Mouse (Mus musculus) bone marrow, adult 2 months (tissue): ENCODE data around the gene Ammecr1. TPM values are rescaled to one million over a fixed set of nuclear protein-coding genes. Genes with fewer than 3 reads are reported as not detected.

Experiments used
- H3K27ac ChIP-seq: fragments of 200-500 bp; 2 replicates; pipeline ENCODE4 v1.5.1; 2012; ENCODE audit warnings: low read depth, mild to moderate bottlenecking, control low read depth, inconsistent platforms, low read length; ENCODE audit not compliant: control insufficient read depth, poor library complexity, insufficient read depth
- H3K4me1 ChIP-seq: fragments of 200-500 bp; 2 replicates; pipeline ENCODE4 v1.6.1; 2011; ENCODE audit warnings: low read length; ENCODE audit not compliant: control insufficient read depth, insufficient read depth
- H3K4me3 ChIP-seq: fragments of 200-500 bp; replicated peaks from 2 replicates; pipeline ENCODE3; 2011; ENCODE audit warnings: mild to moderate bottlenecking, low read depth, low read length, control low read depth; ENCODE audit not compliant: control insufficient read depth
- CTCF ChIP-seq: fragments of 200-500 bp; IDR thresholded peaks from 2 replicates; pipeline ENCODE4 v1.5.1; 2011; ENCODE audit warnings: low read length, control low read depth; ENCODE audit not compliant: control insufficient read depth, insufficient read depth
- POLR2A ChIP-seq: fragments of 200-500 bp; IDR thresholded peaks from 2 replicates; pipeline ENCODE4 v1.6.1; 2011; ENCODE audit warnings: low read depth, mild to moderate bottlenecking, control low read depth, low read length, borderline replicate concordance; ENCODE audit not compliant: control insufficient read depth
- WGBS: fragments of 180-500 bp; shearing (Covaris S2); methylation state at CpG from one replicate; pipeline ENCODE4 v1.1.7; 2018; 5-methylcytosine and 5-hydroxymethylcytosine counted together
- polyA plus RNA-seq: library from polyadenylated mRNA; stranded (reverse); fragments of >200 nt; gene quantifications from 2 replicates; pipeline ENCODE4 v1.2.4, GENCODE M21; 2011; ENCODE audit warnings: low replicate concordance; ENCODE audit not compliant: missing spikeins, insufficient read depth, insufficient read length

The Ammecr1 gene
- polyA plus RNA-seq, 1 experiment: 6.6 TPM

GRCm38 (mm10) chrX:142983638-142984037 lies 17.1 kb upstream of the Ammecr1 start:
- TF ChIP-seq POLR2A: no peak
- no peak for TF ChIP-seq CTCF
- WGBS: 86% methylated on average over 6 of the region's 6 CpGs
- Histone ChIP-seq H3K4me1 (no peaks in the 10 kb centered on the region; the same call in none of the 2 replicates), H3K4me3 (no peak overlapping the region), H3K27ac (no peak overlapping the region)

GRCm38 (mm10) chrX:142981530-142982130 lies 15.1 kb upstream of the Ammecr1 start:
- peak overlapping the region; percentile 65 for H3K27ac ChIP-seq
- 79% methylated on average over 3 of the region's 3 CpGs for WGBS

DNA sequence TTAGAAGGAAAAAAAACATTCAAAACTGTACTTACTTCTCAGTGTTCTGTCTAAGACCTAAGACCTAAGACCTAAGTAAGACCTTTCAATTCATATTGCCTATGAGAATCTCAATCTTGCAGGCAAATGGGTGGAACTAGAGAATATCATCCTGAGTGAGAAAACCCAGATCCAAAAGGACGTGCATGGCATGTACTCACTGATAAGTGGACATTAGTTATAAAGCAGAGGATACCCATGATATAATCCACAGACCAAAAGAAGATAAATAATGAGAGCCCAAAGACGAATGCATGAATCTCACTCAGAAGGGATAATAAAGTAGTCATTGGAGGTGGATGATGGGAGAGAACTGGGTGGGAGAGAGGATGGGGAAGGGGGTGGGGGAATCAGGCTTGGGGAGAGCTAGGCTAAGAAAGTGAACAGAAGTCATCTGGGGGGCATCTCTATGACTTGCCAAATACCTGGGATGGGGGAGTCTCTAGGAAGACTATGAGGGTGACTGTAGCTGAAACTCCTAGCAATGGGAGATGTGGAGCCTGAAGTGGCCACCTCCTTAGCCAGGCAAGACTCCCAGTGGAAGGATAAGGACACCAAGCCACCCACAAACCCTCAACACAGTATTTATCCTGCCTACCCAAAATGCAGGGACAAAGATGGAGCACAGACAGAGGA lies 14.5 kb upstream of the Ammecr1 start:
- no peak overlapping the region for H3K4me3 ChIP-seq
- H3K4me1 ChIP-seq: no peaks in the 10 kb centered on the region; the same call in none of the 2 replicates
- H3K27ac ChIP-seq: peak overlapping the region; percentile 41; the same call in 1 of the 2 replicates
- 68% methylated on average over 2 of the region's 2 CpGs for WGBS
- no peak for TF ChIP-seq POLR2A
- no peak for TF ChIP-seq CTCF

More at GRCm38 (mm10) chrX:142981530-142982130, 15.1 kb upstream of the Ammecr1 start:
- Histone ChIP-seq H3K4me3 (no peak overlapping the region), H3K4me1 (no peaks in the 10 kb centered on the region; the same call in none of the 2 replicates)
- TF ChIP-seq CTCF (no peak), POLR2A (no peak)

GRCm38 (mm10) chrX:142979224-142979623 lies 12.7 kb upstream of the Ammecr1 start:
- 76% methylated on average over 4 of the region's 4 CpGs for WGBS
- no peak overlapping the region for H3K27ac ChIP-seq
- no peaks in the 10 kb centered on the region; the same call in none of the 2 replicates for H3K4me1 ChIP-seq
- H3K4me3 ChIP-seq: no peak overlapping the region
- TF ChIP-seq CTCF: no peak
- no peak for TF ChIP-seq POLR2A

DNA sequence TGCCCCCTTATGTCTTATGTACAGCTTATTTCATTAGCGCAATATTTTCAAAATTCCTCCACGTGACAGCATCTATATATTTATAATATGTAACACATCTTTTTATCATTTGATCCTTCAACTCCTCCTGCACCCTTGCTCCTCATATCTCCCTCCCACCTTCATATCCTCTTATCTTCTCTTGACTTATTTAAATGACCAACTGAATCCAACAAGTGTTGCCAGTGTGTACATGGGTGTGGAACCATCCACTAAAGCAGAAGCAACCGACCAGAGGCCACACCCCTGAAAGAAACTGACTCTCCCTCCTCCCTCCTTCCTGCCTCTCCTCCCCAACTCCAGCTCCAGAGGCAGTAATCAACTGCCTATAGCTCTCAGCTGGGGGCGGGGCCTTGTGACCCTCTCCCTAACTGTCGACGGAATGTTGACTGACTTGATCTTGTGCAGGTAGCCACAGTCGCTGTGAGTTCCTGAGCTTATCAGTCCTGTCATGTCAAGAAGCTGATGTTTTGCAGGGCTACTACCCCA lies 6.0 kb upstream of the Ammecr1 start:
- peak overlapping the region; percentile 55 for H3K27ac ChIP-seq
- no peaks in the 10 kb centered on the region; the same call in 1 of the 2 replicates for H3K4me1 ChIP-seq
- H3K4me3 ChIP-seq: no peak overlapping the region
- 41% methylated on average over 7 of the region's 7 CpGs for WGBS
- no peak for TF ChIP-seq CTCF
- no peak for TF ChIP-seq POLR2A

- 90% methylated on average over 3 of the region's 3 CpGs for WGBS
- H3K27ac ChIP-seq: no peak overlapping the region
- H3K4me1 ChIP-seq: no peaks in the 10 kb centered on the region; the same call in 1 of the 2 replicates
- H3K4me3 ChIP-seq: no peak overlapping the region
- TF ChIP-seq POLR2A (no peak), CTCF (no peak)
These were observed 5.2 kb upstream of the Ammecr1 start for GRCm38 (mm10) chrX:142971759-142972158.

DNA sequence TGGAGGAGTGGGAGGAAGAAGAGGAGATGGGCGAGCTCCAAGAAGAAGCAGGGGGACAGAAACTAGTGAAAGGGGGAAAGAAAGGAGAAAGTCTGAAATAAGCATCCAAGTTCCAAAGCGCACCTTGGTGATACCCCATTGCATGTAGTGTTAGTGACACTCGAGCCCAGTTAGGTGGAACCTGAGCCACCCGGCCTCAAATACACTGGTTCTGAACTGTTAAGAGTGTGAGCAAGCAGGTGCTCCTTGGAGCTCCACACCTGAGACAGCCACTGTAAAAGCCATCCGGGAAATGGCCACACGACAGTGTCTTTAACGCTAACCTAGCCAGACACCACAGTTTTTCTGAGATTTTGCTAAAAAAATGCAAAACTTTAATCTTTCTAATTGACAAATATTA lies 539 bp upstream of the Ammecr1 start:
- Histone ChIP-seq H3K27ac (no peak overlapping the region), H3K4me3 (peak overlapping the region; percentile 56), H3K4me1 (no peaks in the 10 kb centered on the region; the same call in 1 of the 2 replicates)
- 34% methylated on average over 7 of the region's 7 CpGs for WGBS
- no peak for TF ChIP-seq POLR2A
- no peak for TF ChIP-seq CTCF
